Mouse (Mus musculus) MEL-GATA-1-ER (cell line): ENCODE data around the gene Akap13.

Experiments
- DNase-seq: peaks from one replicate; pipeline ENCODE4 v3.0.0-alpha.2; 2012; ENCODE audit warnings: low read depth; ENCODE audit errors: extremely low read depth

The Akap13 gene

DNA sequence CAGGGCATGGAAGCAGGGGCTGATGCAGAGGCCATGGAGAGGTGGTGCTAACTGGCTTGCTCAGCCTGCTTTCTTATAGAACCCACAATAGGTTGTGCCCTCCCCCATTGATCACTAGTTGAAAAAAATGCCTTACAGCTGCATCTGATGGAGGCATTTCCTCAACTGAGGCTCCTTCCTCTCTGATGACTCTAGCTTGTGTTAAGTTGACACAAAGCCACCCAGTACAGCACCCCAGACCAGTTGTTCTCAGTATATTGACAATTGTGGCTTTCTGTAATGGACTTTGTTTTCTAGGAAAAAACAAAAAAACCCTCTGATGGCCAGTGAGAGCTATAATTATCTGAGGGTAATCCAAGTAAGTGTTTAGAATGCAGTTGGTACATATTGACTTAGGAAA is 178.1 kb downstream of the Akap13 start:
- no peak for DNase-seq

DNA sequence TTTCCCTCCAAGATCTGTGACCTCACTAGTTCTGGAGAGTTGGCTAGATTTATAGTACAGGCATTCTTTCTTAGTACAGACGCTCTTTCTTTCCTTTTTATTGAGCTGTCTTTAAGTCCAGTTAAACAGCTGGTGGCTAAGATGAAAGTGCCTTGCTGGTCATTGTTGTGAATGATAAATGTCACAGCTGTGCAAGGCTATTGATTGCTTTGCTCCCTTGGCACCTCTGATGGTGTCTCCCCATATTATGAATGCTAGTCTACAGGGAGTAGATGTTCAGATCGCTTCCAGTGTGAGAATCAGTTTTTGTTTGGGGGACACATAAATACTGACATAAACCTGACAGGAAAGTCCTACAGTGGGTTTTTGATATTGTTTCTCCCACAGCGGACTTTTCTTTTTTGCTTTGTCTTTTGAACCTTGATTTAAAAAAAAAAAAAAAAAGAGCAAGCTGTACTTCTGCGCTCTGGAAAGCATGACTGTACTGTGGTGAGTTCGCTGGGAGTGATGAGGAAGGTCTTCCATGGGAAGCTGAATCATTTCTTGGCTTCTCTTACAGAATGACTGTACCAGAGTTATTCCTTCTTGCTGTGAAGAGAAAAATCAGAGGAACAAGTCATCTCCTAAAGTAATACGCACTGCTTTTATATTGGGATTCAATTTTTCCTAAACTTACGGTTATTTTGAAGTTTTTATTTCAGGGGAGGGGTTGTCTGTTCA is 178.6 kb downstream of the Akap13 start:
- no peak for DNase-seq

DNA sequence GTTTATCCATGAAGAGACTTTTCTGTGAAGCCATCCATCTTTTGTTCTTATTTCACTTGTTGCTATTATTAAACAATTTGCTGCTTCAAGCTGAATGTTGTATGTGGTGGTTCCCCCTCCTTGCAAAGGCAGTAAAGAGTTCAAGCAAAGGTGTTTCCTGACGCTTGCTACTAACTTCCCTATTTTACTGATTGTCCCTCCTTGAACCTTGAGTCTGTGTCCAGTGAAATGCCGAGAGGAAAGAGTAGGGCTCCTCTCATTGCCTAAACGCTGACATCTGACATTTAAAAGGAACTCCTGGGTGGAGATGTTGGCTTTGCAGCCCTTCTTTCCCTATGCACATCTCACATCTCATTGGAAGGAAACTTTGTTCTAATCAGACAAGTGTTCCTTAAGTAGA is 183.4 kb downstream of the Akap13 start:
- DNase-seq = no peak

DNA sequence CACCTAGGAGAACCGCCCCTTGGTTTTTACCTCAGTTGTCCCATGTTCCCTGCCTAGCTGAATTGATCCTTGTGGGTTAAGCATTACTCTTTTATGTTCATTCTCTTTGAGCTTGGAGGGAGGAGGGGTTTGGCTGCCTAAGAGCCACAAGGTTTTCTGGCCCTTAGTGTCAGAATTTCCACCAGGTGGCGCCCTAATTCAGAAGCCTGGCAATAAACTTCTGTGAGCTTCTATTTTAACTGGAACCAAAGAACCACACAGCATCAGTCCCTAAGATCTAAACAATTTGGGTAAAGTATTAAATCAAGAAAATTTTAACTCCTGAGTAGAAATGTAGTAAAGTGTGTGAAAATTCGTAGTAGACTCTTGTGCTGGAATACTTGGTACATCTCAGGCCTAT is 184.2 kb downstream of the Akap13 start:
- peak; percentile 38 for DNase-seq

DNA sequence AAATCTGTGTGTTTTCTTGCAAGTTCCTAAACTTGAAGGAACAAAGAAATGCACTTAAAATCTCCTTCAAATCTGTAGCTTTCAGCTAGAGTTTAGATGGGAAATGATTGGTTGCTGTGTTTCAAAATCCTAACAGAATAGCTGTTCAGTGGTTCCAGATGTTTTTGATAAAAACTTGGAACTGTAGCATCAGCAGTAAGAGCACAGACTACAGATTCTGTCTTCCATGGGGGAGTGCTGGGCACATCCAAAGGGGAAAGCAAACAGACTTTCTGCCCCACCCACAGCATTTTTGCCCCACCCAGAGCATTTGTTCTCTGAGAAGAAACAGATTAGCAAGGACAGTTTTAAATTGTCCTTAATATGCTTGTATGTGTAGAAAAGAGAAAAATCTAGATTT is 184.7 kb downstream of the Akap13 start:
- no peak for DNase-seq

DNA sequence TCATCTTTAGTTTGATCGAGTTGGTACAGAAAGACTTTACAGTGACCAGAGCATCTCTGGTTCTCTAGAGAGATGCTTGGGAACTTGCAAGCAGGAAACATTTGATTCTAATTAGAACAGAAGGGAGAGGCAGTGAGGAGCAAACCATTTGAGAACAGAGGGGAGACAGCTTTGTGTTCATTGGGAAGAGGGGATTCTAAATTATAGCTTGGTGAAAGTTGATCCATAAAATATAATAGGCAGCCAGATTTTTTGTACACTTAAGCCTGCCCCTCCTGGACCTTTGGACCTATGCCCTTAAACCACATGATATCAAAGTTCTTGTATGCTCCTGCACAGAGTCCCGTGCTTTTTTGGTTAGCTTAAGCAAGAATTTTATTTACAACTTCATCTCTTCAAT is 185.3 kb downstream of the Akap13 start:
- DNase-seq = no peak

DNA sequence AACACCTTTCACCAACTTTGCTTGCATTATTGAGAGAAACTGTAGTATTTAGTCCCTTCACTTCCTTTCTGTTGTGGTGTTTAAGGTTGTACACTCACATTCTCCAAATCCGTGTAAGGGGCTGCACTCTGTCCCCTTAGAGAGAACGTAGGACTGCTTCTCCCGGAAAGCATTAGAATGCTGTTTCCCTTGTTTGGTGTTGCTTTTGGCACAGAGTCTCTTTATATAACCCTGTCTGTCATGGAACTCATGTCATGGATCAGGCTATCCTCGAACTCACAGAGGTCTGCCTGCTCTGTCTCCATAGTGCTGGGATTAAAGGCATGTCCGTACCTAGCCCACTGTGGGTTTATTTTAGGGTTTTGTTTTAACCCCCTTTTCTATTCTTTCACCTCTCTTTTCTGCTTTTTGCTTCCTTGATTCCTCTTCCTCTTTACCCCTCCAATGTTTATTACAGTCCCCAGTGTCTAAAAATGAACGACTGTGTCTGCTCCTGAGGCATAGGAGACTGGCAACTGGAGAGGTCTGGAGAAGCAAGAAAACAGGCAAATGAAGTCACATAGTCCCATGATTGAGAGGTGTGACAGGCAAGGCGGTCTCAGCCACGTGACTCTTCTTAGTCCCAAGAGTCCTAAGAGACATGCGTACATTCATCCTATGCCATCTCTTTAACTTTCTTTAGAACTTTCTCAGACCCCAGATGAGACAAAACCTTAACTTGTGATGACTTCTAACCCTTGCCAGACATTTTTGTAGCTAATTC is 186.3 kb downstream of the Akap13 start:
- DNase-seq = no peak

DNA sequence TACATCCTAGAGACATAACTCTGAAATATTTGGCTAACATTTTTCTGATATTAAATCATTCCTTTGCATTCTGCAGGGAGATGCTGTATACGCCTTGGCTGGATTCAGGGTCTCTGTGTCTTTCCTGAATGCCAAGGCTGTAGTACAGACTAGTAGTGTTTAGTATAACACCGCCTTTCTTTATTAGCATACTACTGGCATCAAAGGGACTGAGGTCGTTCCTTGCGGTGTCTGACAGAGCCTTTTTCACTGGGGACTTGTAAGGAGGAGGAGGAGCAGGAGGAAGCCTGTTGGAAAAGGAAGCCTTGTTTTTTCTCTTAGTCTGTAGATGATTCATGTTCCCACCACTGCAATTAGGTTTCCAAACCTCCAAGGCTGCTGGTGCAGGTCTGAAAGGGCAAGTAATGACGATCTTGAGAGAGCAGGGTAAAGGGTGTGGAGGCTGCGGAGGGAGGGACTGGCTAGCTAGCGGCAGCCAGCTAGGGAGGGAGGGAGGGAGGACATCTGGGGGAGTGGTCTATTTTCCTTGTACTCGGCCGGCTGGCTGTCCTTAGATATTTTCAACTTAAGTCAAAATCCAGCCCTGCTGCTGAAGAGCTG is 186.9 kb downstream of the Akap13 start:
- no peak for DNase-seq

DNA sequence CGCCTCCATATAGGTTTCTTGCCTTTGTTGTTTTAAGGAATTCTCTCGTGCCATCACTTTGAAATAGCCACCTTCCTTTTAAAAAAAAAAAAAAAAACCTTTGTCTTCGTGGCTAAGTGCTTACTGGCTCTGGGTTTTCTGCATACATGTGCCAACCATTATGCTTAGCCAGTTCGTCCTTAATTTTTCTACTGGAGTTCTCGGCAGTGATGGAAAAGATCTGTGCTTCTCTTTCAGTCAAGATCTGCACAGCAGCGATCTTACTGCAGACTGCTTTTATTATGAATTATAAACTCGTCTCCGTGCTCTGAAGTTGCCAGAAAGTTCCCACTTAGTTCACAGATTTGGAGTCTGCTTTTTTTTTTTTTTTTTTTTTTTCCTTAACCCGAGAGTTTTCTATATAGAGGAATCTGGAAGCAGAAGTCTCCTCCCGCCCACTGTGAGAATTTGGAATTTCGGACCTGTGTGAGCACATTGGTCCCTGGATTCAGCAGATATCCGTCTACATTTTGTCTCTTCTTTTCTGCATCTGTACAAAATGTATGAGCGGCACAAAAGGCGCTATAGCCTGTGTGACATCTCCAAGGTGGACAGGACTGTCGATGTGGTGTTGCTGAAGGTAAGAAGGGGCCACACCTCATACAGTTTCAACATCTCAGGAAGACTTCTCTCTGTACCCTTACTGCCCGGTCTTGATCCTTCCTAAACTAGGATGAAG is 187.7 kb downstream of the Akap13 start:
- no peak for DNase-seq

DNA sequence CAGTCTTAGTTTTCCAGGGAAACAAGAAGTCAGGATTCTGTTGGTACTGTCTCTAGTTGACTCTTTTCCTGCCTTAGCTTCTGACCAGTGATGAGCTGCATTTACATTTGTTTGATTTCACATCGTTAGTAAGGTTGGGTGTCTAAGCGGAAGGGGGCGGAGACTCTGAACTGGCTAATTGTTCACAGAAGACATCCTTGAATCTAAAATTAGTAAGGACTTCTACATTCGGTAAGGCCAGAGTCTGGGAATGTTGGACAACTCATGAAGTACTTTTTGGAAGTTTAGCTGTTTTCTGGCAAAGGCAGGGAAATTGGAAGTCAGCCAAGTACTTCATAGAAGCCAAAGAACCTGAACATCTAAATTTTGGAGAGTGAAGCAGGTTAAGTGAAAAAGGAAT is 188.7 kb downstream of the Akap13 start:
- no peak for DNase-seq

DNA sequence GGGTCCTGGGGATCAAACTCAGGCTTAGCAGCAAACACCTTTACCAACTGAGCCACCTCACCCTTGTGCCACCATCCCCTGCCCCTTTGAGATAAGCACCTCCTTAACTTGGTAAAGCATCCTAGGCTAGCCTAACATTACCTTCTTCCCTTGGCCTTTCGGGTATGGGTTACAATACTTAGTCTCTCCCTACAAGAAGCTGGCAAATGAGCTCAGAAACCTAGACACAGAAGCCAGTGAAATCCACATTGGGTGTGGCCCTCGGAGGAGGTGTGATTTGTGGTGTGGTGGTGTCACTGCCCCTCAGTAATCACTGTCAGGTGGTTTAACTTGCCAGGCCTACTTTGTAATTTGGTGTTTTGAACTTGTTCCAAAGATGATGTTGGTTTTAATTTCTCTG is 189.3 kb downstream of the Akap13 start:
- no peak for DNase-seq

DNA sequence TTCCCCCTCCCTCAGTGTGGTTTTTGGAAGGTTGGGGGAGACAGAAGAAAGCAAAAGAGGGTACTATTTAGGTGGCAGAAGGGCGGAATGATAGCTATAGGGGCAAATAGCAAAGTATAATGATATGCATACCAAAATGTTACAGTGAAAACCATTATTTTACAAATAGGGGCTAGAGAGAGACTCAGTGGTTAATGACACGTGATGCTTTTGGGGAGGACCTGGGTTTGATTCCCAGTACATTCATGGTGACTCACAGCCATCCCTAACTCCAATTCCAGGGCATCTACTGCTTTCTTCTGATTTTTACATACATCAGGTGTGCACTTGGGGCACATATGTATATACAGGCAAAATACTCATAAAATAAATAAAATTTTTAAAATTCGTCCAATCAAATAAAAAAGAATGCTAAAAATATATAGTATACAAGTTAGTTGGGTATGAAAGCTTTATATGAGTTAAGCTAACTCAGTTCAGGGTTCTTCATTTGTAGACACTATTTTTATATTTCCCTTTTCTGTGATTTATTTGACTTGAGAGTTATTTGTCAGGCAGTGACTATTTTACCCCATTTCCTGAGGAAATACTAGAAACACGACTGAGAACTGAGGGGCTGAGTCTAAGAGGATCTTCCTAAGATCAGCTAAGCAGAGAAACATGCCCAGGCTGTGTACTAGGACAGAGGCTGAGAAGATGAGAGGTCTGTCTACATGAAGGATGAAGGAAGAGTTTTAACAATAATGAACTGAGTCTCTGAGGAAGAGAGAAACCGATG is 190.0 kb downstream of the Akap13 start:
- no peak for DNase-seq

DNA sequence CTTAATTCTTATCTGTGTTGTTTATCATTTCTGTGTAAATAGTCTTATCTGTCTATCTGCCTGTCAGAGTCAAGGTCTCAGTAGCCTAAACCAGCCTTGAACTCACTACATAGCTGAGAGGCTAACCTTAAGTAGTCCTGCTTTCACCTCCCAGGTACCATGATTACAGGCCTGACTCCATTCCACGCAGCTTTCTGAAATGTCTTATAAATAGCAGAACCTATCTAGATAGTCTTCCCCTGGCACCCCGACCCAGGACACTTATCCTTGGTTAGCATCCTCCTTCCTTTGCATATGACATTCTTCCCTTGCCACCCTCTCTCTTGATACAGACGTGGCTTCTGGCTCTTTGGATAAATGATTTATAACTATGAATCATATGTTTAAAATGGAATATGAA is 192.7 kb downstream of the Akap13 start:
- no peak for DNase-seq

DNA sequence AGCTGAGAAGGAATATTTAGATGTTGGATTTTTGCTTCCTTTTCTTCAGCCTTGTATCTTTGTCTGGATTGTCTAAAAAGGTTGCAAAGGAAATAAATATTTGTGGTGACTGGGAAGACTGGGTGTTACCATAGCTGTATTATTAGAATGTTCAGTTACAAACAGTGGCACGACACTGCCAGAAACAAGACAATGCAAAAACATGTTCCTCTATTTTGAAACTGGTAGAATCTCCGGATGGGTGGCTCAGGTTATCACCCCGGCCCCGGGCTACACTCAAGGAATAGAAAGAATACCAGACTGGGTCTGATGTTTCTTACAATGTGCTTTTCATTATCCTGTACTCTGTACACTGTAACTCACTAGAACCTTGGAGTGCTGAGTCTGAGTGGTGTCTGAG is 193.6 kb downstream of the Akap13 start:
- DNase-seq = no peak

DNA sequence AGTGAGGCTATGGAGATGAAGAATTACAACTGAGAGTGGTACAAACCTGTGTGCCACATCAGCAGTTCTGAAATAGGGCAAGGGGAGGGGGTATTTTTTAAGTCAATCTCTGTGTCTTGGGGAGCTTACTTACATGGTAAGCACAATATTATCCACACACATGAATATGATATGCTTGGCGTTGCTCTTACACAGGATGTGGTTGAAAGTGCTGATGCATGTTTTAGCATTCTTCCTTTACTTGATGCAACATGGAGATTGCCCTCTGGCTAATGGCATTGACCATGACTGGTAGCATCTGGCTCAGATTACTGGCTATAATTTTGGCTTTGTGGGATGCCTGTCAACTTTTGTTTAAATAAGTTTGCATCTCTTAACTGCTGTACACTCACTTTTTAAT is 194.6 kb downstream of the Akap13 start:
- DNase-seq = no peak

DNA sequence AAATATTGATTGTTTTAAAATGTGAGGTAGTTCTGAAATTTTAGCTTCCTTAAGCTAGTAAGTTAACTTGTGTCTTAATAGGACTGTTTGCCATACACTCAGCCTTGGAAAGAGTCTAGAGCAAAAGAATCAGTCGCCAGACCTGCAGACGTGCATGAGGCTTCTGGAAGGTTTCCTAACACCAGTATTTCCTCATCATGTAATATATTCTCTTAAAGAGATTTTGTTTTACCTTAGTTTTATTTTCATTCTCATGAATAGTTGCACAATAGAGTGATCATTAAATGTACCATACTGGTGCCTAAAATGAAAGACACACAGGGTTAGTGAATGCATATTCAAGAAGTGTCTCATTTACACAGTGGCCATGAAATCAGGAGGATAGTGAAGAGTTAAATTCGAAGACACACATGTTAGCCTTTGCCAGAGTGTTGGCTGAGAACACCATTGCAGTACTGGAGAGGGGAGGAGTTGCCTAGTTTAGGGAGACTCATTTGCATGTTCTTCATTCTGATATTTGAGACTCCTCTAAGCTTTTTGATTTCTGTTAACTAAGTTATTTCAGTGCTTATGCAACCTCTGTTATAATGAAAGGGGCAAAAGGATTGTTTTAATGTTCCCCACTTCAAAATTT is 198.5 kb downstream of the Akap13 start:
- DNase-seq = no peak

DNA sequence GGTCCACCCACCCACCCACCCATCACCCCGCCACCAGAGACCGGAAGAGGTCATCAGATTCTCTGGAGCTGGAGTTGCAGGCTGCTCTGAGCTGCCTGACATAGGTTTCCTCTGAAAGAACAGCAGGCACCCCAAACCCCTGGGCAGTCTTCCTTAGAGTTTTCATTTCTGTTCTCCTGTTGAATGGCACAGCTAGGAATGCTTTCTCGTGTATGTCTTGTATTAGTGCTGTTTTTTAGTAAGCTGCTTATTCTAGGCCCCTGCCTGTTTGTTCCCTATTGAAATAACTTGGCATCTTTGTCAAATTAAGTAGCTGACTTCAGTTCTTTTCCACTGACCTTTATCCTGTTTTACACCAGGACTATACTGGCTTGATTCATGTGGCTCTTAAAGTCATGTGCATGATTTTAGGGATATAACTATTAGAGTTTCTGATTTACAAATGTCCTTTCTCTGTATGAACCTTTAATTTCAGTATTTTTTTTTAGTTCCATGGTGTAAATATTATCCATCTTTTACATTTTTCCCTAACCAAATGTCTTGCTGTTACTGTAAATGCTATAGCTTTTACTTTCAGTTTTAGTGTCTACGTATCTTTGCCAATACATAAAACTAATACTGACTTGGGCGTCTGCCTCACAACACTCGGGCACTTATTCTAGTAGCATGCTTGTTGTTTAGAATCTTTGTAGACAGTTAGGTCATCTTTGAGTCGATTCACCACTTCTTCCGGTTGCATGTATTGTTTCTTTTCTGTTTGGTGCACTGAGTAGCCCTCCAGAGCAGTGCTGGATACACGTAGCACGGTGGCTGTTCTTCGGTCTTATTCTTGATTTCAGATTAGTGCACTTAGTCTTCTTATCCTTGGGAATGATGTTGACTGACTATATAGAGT is 200.1 kb downstream of the Akap13 start:
- DNase-seq = peak; percentile 46

DNA sequence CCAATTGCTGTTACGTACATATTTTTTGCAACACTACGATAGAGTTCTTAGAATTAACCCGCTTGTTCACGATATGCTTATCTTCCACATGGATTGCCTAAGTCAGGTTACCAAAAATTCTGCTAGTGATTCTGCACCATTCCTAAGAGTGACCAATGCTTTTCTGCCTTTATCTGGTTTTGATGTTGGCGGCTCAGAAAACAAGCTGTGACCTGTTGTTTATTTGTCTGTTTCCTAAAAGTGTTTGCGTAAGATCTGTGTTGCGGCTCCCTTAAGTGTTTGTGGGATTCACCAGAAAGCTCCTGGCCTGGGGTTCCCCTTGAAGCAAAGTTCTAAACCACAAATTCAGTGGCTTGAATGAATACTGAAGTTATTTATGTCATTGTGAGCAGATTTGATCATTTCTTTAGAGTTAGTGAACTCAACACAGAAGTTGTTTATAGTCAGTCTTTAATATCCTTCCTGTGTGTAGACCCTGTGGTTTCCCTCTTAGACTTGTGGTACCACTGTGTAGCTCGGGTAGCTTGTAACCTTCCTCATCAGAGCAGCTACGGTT is 201.0 kb downstream of the Akap13 start:
- peak; percentile 56 for DNase-seq

DNA sequence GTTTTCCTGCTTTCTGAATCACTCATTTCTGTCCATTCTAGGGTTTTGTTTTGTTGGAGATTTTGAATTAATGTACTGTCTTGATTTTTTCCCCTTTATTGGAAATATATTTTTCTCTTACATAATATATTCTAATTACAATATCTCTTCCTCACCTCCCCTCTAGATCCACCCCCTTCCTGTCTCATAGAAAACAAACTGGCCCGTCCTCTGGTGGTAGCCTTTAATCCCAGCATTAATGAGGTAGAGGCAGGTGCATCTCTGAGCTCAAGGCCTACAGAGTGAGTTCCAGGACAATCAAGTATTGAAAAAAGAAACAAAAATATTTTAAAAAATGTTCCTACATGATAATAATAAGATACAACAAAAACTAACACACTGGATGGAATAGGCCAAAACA is 201.6 kb downstream of the Akap13 start:
- no peak for DNase-seq
